Mouse (Mus musculus) layer of hippocampus, adult 6 months (tissue): ENCODE measurements around the gene Vmn1r209. TPM values are rescaled to one million over a fixed set of nuclear protein-coding genes. Genes with fewer than 3 reads are reported as not detected.

ENCODE experiments used
- long read RNA-seq, 2 experiments: library from polyadenylated mRNA; unstranded; transcript quantifications; one replicate each; pipeline ENCODE4 v2.0.0; 2019 to 2020
- polyA plus RNA-seq: library from polyadenylated mRNA; unstranded; fragments of <200 nt; fragmentation: Nextera tagmentation; gene quantifications from 2 replicates; pipeline ENCODE4 v1.2.3, GENCODE M21; 2021

Vmn1r209 gene
- not detected in 2 replicates for polyA plus RNA-seq
- long read RNA-seq, experiment 1: 0 reads
- long read RNA-seq, experiment 2: 0 reads

DNA sequence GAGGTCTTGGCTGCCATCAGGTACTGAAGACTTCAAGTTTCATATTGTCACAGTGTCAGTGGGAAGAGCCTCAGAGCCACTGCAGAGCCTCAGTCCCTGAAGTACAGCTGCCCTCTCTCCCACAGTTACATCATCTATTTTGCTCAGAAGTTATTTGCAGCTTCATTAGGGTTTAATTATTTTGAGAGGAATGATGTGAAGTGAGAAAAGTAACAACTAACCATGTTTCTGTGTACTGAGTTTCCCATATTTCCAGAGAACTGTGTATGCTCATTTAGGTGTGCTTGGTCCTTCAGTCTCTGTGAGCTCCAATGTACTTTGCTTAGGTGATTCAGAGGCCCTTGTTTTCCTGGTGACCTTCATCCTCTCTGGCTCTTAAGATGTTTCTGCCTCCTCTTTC lies at the start of gene Vmn1r209:
Gene Vmn1r209, minus strand, starts transcription at position 101 of the 400 bp plus-strand sequence.

DNA sequence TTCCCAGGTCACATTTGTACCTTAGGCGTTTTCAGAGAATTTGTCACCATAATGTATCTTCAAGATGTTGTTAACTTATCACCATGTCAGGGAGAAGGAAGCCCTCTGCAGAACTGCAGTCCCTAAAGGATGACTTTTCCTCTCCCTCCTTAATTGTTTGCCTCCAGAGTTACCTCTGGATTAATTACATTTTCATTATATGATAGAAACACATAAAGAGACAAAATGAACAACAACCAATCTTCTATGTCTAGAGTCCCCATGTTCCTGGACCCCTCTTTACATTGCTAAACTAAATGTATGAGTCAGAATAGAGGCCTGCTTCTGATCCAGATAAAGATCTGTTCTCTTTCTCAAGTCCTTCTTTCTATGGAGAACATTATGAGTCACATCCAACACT lies 48.0 kb upstream of the Vmn1r209 start, which contains the start of gene Vmn1r211:
Gene Vmn1r211, minus strand, starts transcription at position 101 of the 400 bp plus-strand sequence.

DNA sequence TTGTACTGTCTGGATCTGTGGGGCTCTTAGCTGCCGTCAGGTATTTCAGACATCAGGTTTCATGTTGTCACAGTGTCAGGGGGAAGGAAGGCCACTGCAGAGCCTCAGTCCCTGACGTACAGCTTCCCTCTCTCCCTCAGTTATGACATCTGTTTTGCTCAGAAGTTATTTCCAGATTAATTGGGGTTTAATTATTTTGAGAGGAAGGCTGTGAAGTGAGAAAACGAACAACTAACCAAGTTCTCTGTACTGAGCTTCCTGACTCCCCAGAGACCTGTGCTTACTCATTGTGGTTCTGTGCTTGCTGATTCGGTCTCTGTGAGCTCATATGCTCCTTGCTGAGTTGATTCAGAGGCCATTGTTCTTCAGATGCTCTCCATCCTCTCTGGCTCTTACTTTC lies 21.8 kb upstream of the Vmn1r209 start, which contains the start of gene Vmn1r210:
Gene Vmn1r210, minus strand, starts transcription at position 101 of the 400 bp plus-strand sequence.

DNA sequence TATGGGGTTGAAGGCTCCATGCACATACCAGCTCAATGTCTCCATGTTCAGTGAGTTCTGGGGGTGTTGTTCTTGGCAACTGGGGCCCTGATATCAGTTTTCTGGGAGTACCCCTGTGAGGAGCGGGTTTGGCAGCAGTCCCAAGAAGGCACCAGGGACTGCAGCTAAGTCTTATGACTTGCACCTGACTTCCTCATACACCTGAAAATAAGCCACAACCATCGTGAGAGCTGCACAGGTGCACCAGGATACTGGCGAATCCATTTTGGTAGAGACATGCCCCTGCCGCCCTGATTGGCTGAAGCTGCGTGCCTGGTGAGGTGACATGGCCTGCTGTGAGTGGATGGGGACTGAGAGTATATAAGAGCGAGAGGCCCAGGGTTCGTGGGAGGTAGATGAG lies 32.2 kb downstream of the Vmn1r209 start, which contains the start of gene Vmn1r208:
Gene Vmn1r208, minus strand, starts transcription at position 101 of the 400 bp plus-strand sequence.

Other genes with a start within 250 kb of the Vmn1r209 start
- gene Vmn1r205, start 216.7 kb downstream of the Vmn1r209 start, polyA plus RNA-seq: not detected in 2 replicates
- not detected in 2 replicates for gene Vmn1r206, start 185.4 kb downstream of the Vmn1r209 start, polyA plus RNA-seq
- gene Vmn1r207-ps, start 80.1 kb downstream of the Vmn1r209 start, polyA plus RNA-seq: not detected in 2 replicates
- not detected in 2 replicates for gene Vmn1r208, start 32.3 kb downstream of the Vmn1r209 start, polyA plus RNA-seq
- not detected in 2 replicates for gene Vmn1r210, start 21.7 kb upstream of the Vmn1r209 start, polyA plus RNA-seq
- not detected in 2 replicates for gene Vmn1r211, start 47.9 kb upstream of the Vmn1r209 start, polyA plus RNA-seq
- gene Vmn1r212, start 74.5 kb upstream of the Vmn1r209 start, polyA plus RNA-seq: not detected in 2 replicates
- not detected in 2 replicates for gene Vmn1r213, start 198.0 kb upstream of the Vmn1r209 start, polyA plus RNA-seq
- not detected in 2 replicates for gene Vmn1r214, start 220.7 kb upstream of the Vmn1r209 start, polyA plus RNA-seq